Mouse (Mus musculus): ENCODE measurements around the gene Ifnab. TPM values are rescaled to one million over a fixed set of nuclear protein-coding genes. Genes with fewer than 3 reads are reported as not detected.

Gene Ifnab
- polyA plus RNA-seq (2012; rRNA removed) = 0.06 TPM in 1 of 2 replicates, not detected in the other

DNA sequence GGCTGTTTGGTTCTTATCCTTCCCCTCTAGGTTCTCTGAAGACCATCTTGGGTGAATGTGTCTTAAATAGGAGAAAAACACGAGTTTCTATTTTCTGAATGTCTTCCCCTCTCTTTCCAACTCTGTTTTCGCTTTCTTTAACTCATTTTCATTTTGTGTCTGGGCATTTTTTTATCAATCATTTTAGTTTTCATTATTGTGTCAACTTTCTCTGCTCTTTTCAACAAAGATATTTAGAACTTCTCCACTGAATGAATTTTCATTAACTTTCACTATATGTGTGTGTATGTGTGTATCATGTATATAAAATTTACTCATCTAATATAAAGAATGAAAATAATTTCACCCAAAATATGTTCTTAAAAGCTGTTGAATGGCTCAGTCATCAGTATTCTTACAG, at the start of gene Ifnab:
Gene Ifnab, minus strand, starts transcription at position 101 of the 400 bp plus-strand sequence.

GRCm38 (mm10) chr4:88721791-88722721, 30.9 kb upstream of the Ifnab start, which contains the start of the genes Gm26566 and Klhl9:
Gene Gm26566, plus strand, starts transcription at chr4:88721805.
Gene Klhl9, minus strand, starts transcription at chr4:88722465.

DNA sequence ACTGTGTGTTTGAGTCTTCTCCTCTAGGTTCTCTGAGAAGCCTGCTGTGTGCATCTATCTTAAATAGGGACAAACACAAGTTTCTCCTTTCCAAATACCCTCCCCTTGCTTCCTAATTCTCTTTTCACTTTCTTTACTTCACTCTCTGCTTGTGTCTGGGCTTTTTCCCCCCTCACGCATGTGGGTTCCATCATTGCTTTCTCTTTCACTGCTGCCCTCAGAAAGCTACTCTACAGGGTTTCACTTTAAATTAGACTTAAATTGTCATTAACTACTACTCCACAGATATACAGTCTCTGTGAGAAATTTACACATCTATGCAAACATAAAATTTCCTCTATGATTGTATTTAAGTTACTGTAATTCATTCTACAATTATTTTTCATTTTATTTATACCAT, 7.3 kb downstream of the Ifnab start, which contains the start of gene Ifna2:
Gene Ifna2, minus strand, starts transcription at position 101 of the 400 bp plus-strand sequence.

DNA sequence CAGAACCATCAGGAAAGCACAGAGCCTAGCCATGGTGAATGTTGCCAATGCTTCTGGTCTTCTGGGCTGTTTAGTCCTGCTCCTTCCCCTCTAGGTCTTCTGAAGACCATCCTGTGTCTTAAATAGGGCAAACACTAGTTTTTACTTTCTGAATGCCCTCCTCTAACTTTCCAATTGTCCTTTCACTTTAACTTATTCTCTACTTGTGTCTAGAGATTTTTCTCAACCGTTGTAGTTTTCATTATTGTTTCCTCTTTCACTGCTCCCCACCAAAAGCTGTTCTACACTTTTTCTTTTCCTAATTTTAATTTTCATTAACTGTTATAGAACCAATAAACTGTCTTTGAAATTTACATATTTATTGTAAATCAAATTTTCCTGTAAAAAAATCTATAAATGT, 14.3 kb downstream of the Ifnab start, which contains the start of gene Ifna16:
Gene Ifna16, minus strand, starts transcription at position 101 of the 400 bp plus-strand sequence.

DNA sequence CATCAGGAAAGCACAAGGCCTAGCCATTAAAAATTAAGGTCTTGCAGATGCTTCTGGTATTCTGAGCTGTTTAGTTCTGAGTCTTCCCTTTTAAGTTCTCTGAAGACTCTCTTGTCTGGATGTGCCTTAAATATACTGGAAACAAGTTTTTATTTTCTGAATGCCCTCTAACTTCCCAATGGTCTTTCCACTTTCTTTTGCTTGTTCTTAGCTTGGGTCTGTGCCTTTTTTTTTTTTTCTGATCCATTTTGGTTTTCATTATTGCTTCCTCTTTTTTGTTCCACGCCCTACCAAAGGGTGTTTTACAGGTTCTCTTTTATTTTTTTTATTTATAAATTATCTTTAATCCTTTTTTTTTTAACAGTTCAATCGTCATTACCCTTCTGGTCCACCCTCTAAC, 46.8 kb downstream of the Ifnab start, which contains the start of gene Ifna13:
Gene Ifna13, minus strand, starts transcription at position 101 of the 400 bp plus-strand sequence.

Other genes starting within 250 kb of the Ifnab start
- gene Ifnb1, start 168.6 kb downstream of the Ifnab start, polyA plus RNA-seq (2012; rRNA removed) = not detected in 2 replicates
- not detected in 2 replicates for gene Ifna15, start 133.1 kb downstream of the Ifnab start, polyA plus RNA-seq (2012; rRNA removed)
- gene Ifna14, start 119.6 kb downstream of the Ifnab start, polyA plus RNA-seq (2012; rRNA removed) = not detected in 2 replicates
- gene Ifna9, start 99.0 kb downstream of the Ifnab start, polyA plus RNA-seq (2012; rRNA removed) = not detected in 2 replicates
- gene Ifna12, start 88.0 kb downstream of the Ifnab start, polyA plus RNA-seq (2012; rRNA removed) = not detected in 2 replicates
- not detected in 2 replicates for gene C87499, start 56.9 kb downstream of the Ifnab start, polyA plus RNA-seq (2012; rRNA removed)
- gene Ifna13, start 46.9 kb downstream of the Ifnab start, polyA plus RNA-seq (2012; rRNA removed) = not detected in 2 replicates
- not detected in 2 replicates for gene Ifna16, start 14.4 kb downstream of the Ifnab start, polyA plus RNA-seq (2012; rRNA removed)
- not detected in 2 replicates for gene Ifna2, start 7.4 kb downstream of the Ifnab start, polyA plus RNA-seq (2012; rRNA removed)
- 0.06 and 0.10 TPM in 2 replicates for gene Gm26566, start 30.4 kb upstream of the Ifnab start, polyA plus RNA-seq (2012; rRNA removed)
- gene Klhl9, start 31.1 kb upstream of the Ifnab start, polyA plus RNA-seq (2012; rRNA removed) = 9.1 and 11.2 TPM in 2 replicates
- not detected in 2 replicates for gene Gm13271, start 63.5 kb upstream of the Ifnab start, polyA plus RNA-seq (2012; rRNA removed)
- not detected in 2 replicates for gene Gm13283, start 68.8 kb upstream of the Ifnab start, polyA plus RNA-seq (2012; rRNA removed)
- not detected in 2 replicates for gene Gm13290, start 82.5 kb upstream of the Ifnab start, polyA plus RNA-seq (2012; rRNA removed)
- gene Gm13289, start 85.6 kb upstream of the Ifnab start, polyA plus RNA-seq (2012; rRNA removed) = not detected in 2 replicates
- not detected in 2 replicates for gene Gm13272, start 88.5 kb upstream of the Ifnab start, polyA plus RNA-seq (2012; rRNA removed)
- 0.01 TPM in 1 of 2 replicates, not detected in the other for gene Ifnz, start 90.8 kb upstream of the Ifnab start, polyA plus RNA-seq (2012; rRNA removed)
- gene Gm13276, start 94.3 kb upstream of the Ifnab start, polyA plus RNA-seq (2012; rRNA removed) = not detected in 2 replicates
- not detected in 2 replicates for gene Gm13277, start 97.3 kb upstream of the Ifnab start, polyA plus RNA-seq (2012; rRNA removed)
- gene Gm13278, start 100.2 kb upstream of the Ifnab start, polyA plus RNA-seq (2012; rRNA removed) = not detected in 2 replicates
- 0.06 TPM in 1 of 2 replicates, not detected in the other for gene Gm13275, start 103.1 kb upstream of the Ifnab start, polyA plus RNA-seq (2012; rRNA removed)
- gene Gm13279, start 106.0 kb upstream of the Ifnab start, polyA plus RNA-seq (2012; rRNA removed) = not detected in 2 replicates
- not detected in 2 replicates for gene Gm13285, start 108.3 kb upstream of the Ifnab start, polyA plus RNA-seq (2012; rRNA removed)
- not detected in 2 replicates for gene Gm13287, start 111.9 kb upstream of the Ifnab start, polyA plus RNA-seq (2012; rRNA removed)
- not detected in 2 replicates for gene Gm13288, start 114.2 kb upstream of the Ifnab start, polyA plus RNA-seq (2012; rRNA removed)
- gene Ifna7, start 124.9 kb upstream of the Ifnab start, polyA plus RNA-seq (2012; rRNA removed) = not detected in 2 replicates
- not detected in 2 replicates for gene Ifna11, start 128.6 kb upstream of the Ifnab start, polyA plus RNA-seq (2012; rRNA removed)
- not detected in 2 replicates for gene Ifna6, start 136.1 kb upstream of the Ifnab start, polyA plus RNA-seq (2012; rRNA removed)
- not detected in 2 replicates for gene Ifna5, start 144.2 kb upstream of the Ifnab start, polyA plus RNA-seq (2012; rRNA removed)
- gene Ifna4, start 150.5 kb upstream of the Ifnab start, polyA plus RNA-seq (2012; rRNA removed) = not detected in 2 replicates
- not detected in 2 replicates for gene Ifna1, start 158.7 kb upstream of the Ifnab start, polyA plus RNA-seq (2012; rRNA removed)
- not detected in 2 replicates for gene Ifne, start 188.8 kb upstream of the Ifnab start, polyA plus RNA-seq (2012; rRNA removed)